Mouse (Mus musculus) hindbrain, embryonic 16.5 days (tissue): ENCODE measurements around the gene Ntf5. TPM values are rescaled to one million over a fixed set of nuclear protein-coding genes. Genes with fewer than 3 reads are reported as not detected.
"Not testable (repeated sequence)": the region's sequence is repeated elsewhere in the genome, so short reads cannot be mapped to it uniquely, and the experiment has no call there.

Source experiments
- ATAC-seq: fragments of 200-750 bp; cut with Nextera tagmentation; 2 replicates; pipeline ENCODE4 v1.8.0; 2017; ENCODE audit warnings: moderate TSS enrichment, moderate library complexity
- H3K27ac ChIP-seq: fragments of 300-500 bp; sonication (generic); 2 replicates; pipeline ENCODE4 v1.5.1; 2014; ENCODE audit warnings: low read depth, mild to moderate bottlenecking, control low read depth, low read length, moderate library complexity
- H3K27me3 ChIP-seq: fragments of 300-500 bp; sonication (generic); replicated peaks from 2 replicates; pipeline ENCODE4 v1.6.1; 2014; ENCODE audit warnings: low read length; ENCODE audit not compliant: control insufficient read depth, insufficient read depth
- H3K36me3 ChIP-seq: fragments of 300-500 bp; sonication (generic); 2 replicates; pipeline ENCODE4 v1.6.1; 2014; ENCODE audit warnings: mild to moderate bottlenecking, low read length, moderate library complexity, mixed read lengths; ENCODE audit not compliant: control insufficient read depth, insufficient read depth
- H3K4me1 ChIP-seq: fragments of 300-500 bp; sonication (generic); 2 replicates; pipeline ENCODE4 v1.6.1; 2014; ENCODE audit warnings: low read depth, low read length; ENCODE audit not compliant: control insufficient read depth, insufficient read depth
- H3K4me2 ChIP-seq: fragments of 300-500 bp; sonication (generic); 2 replicates; pipeline ENCODE4 v1.6.1; 2014; ENCODE audit warnings: mild to moderate bottlenecking, low read length, control low read depth, moderate library complexity
- H3K4me3 ChIP-seq: fragments of 300-500 bp; sonication (generic); 2 replicates; pipeline ENCODE4 v1.5.1; 2014; ENCODE audit warnings: mild to moderate bottlenecking, low read length, control low read depth, moderate library complexity
- H3K9ac ChIP-seq: fragments of 300-500 bp; sonication (generic); 2 replicates; pipeline ENCODE4 v1.6.1; 2014; ENCODE audit warnings: low read depth, mild to moderate bottlenecking, control low read depth, low read length, moderate library complexity
- H3K9me3 ChIP-seq: fragments of 300-500 bp; sonication (generic); 2 replicates; pipeline ENCODE4 v1.6.1; 2014; ENCODE audit warnings: mild to moderate bottlenecking, low read length, moderate library complexity; ENCODE audit not compliant: control insufficient read depth
- WGBS: fragments of 180-500 bp; shearing (Covaris S2); extraction: QIAGEN DNeasy Blood & Tissue Kit; methylation state at CpG from one replicate; pipeline ENCODE4 v1.1.7; 2014; 5-methylcytosine and 5-hydroxymethylcytosine counted together
- microRNA-seq: library from miRNA; unstranded; fragments of <30 nt; microRNA quantifications from one replicate; pipeline ENCODE4, GENCODE M21; 2017
- polyA plus RNA-seq: library from polyadenylated mRNA; unstranded; fragments of >200 nt; fragmentation: Nextera tagmentation; extraction: Ambion mirVana; gene quantifications from 2 replicates; pipeline ENCODE4 v1.2.1, GENCODE M21; 2015

The Ntf5 gene
- polyA plus RNA-seq, 1 experiment from 2014 or later = 0.15 TPM

DNA sequence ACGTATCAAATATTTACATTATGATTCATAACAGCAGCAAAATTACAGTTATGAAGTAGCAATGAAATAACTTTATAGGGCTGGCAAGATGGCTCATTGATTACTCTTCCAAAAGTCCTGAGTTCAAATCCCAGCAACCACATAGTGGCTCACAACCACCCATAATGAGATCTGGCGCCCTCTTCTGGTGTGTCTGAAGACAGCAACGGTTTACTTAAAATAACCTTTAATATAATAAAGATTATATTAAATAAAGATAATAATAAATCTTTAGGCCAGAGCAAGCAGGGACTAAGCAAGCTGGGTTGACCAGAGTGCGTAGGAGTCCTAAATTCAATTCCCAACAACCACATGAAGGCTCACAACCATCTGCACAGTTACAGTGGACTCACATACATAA, 49.4 kb downstream of the Ntf5 start:
- H3K4me3 ChIP-seq, H3K4me2 ChIP-seq, H3K27me3 ChIP-seq, ATAC-seq, H3K9me3 ChIP-seq, H3K27ac ChIP-seq, H3K9ac ChIP-seq, H3K36me3 ChIP-seq: not testable (repeated sequence)
- H3K4me1 ChIP-seq = peaks cover 32% of the 10 kb centered on the region
- 80% methylated on average over 4 of the region's 4 CpGs for WGBS

GRCm38 (mm10) chr7:45463987-45464778, 50.7 kb downstream of the Ntf5 start:
- Histone ChIP-seq H3K27ac (no peak overlapping the region), H3K36me3 (peaks cover 4% of the 10 kb centered on the region), H3K9me3 (no peaks in the 10 kb centered on the region), H3K4me1 (peaks cover 28% of the 10 kb centered on the region), H3K4me2 (no peak overlapping the region), H3K9ac (no peak overlapping the region), H3K27me3 (no peaks in the 10 kb centered on the region), H3K4me3 (no peak overlapping the region)
- no peak for ATAC-seq
- 95% methylated on average over 7 of the region's 7 CpGs for WGBS

GRCm38 (mm10) chr7:45465112-45465511, 51.6 kb downstream of the Ntf5 start:
- H3K36me3 ChIP-seq = peaks cover 4% of the 10 kb centered on the region
- no peaks in the 10 kb centered on the region for H3K9me3 ChIP-seq
- H3K4me2 ChIP-seq = no peak overlapping the region; the same call in 1 of the 2 replicates
- H3K4me3 ChIP-seq = no peak overlapping the region
- H3K4me1 ChIP-seq = peaks cover 27% of the 10 kb centered on the region
- H3K27ac ChIP-seq = no peak overlapping the region
- H3K9ac ChIP-seq = no peak overlapping the region
- H3K27me3 ChIP-seq = no peaks in the 10 kb centered on the region
- WGBS = 93% methylated on average over 12 of the region's 12 CpGs
- no peak for ATAC-seq

- Histone ChIP-seq H3K4me2 (peak overlapping the region; percentile 92), H3K27ac (no peak overlapping the region; the same call in 1 of the 2 replicates), H3K4me3 (peak overlapping the region; percentile 80), H3K4me1 (peaks cover 23% of the 10 kb centered on the region), H3K9me3 (no peaks in the 10 kb centered on the region), H3K27me3 (no peaks in the 10 kb centered on the region), H3K36me3 (peaks cover 4% of the 10 kb centered on the region), H3K9ac (peak overlapping the region; percentile 90)
- 0 out of 2 replicates have a peak, but pooled peaks have one; percentile 5 for ATAC-seq
- 83% methylated on average over 9 of the region's 9 CpGs for WGBS
Measured at GRCm38 (mm10) chr7:45465549-45465948, 52.1 kb downstream of the Ntf5 start.

GRCm38 (mm10) chr7:45466283-45467089, 53.0 kb downstream of the Ntf5 start, which contains the start of gene Bax:
Gene Bax (minus strand): TSS chr7:45466898.
- peaks cover 17% of the 10 kb centered on the region for H3K4me1 ChIP-seq
- H3K27ac ChIP-seq = peak within 1 kb of the TSS; percentile 81
- peak within 1 kb of the TSS; percentile 80 for H3K4me3 ChIP-seq
- no peaks in the 10 kb centered on the region for H3K27me3 ChIP-seq
- peak within 1 kb of the TSS; percentile 92 for H3K4me2 ChIP-seq
- H3K9me3 ChIP-seq = no peaks in the 10 kb centered on the region
- WGBS = under 1% methylated on average over 39 of the region's 58 CpGs
- H3K9ac ChIP-seq = peak within 1 kb of the TSS; percentile 90
- H3K36me3 ChIP-seq = peaks cover 4% of the 10 kb centered on the region
- peak; percentile 66 for ATAC-seq

Small RNA genes within 50 kb of the gene (microRNA-seq; reads per million reads assigned to microRNA genes)
- gene Gm22133 = not detected

Other genes starting within 250 kb of the Ntf5 start
- 1.1 and 1.5 TPM in 2 replicates for gene Slc17a7, start 249.7 kb upstream of the Ntf5 start, polyA plus RNA-seq
- gene Gfy, start 234.1 kb upstream of the Ntf5 start, polyA plus RNA-seq = not detected in 2 replicates
- gene Pth2, start 232.7 kb upstream of the Ntf5 start, polyA plus RNA-seq = 0.75 and 1.4 TPM in 2 replicates
- gene Ccdc155, start 208.8 kb upstream of the Ntf5 start, polyA plus RNA-seq = 0.54 and 0.65 TPM in 2 replicates
- 13.6 and 18.4 TPM in 2 replicates for gene Dkkl1, start 201.5 kb upstream of the Ntf5 start, polyA plus RNA-seq
- gene Tead2, start 197.9 kb upstream of the Ntf5 start, polyA plus RNA-seq = 46.9 and 54.1 TPM in 2 replicates
- 1.3 and 1.4 TPM in 2 replicates for gene Cd37, start 174.6 kb upstream of the Ntf5 start, polyA plus RNA-seq
- gene Slc6a16, start 172.6 kb upstream of the Ntf5 start, polyA plus RNA-seq = 0.89 and 2.0 TPM in 2 replicates
- not detected in 2 replicates for gene Slc6a21, start 136.2 kb upstream of the Ntf5 start, polyA plus RNA-seq
- gene Trpm4, start 79.9 kb upstream of the Ntf5 start, polyA plus RNA-seq = 13.3 and 14.2 TPM in 2 replicates
- gene Hrc, start 78.4 kb upstream of the Ntf5 start, polyA plus RNA-seq = 0.28 and 0.72 TPM in 2 replicates
- gene Ppfia3, start 46.7 kb upstream of the Ntf5 start, polyA plus RNA-seq = 28.5 and 28.6 TPM in 2 replicates
- gene Lin7b, start 43.1 kb upstream of the Ntf5 start, polyA plus RNA-seq = 41.4 and 70.3 TPM in 2 replicates
- gene Snrnp70, start 18.0 kb upstream of the Ntf5 start, polyA plus RNA-seq = 144 and 161 TPM in 2 replicates
- gene Kcna7, start 8.0 kb upstream of the Ntf5 start, polyA plus RNA-seq = 0.06 TPM in 1 of 2 replicates, not detected in the other
- 2.0 and 2.3 TPM in 2 replicates for gene Lhb, start 7.1 kb downstream of the Ntf5 start, polyA plus RNA-seq
- gene Gys1, start 21.1 kb downstream of the Ntf5 start, polyA plus RNA-seq = 25.5 and 28.7 TPM in 2 replicates
- gene Ruvbl2, start 24.4 kb downstream of the Ntf5 start, polyA plus RNA-seq = 94.3 and 108 TPM in 2 replicates
- 5,303 and 5,527 TPM in 2 replicates for gene Ftl1, start 46.2 kb downstream of the Ntf5 start, polyA plus RNA-seq
- gene Bax, start 53.2 kb downstream of the Ntf5 start, polyA plus RNA-seq = 226 and 242 TPM in 2 replicates
- gene Tulp2, start 68.2 kb downstream of the Ntf5 start, polyA plus RNA-seq = 0.20 and 0.30 TPM in 2 replicates
- not detected in 2 replicates for gene Gm45808, start 73.1 kb downstream of the Ntf5 start, polyA plus RNA-seq
- gene Dhdh, start 75.1 kb downstream of the Ntf5 start, polyA plus RNA-seq = 4.0 and 4.3 TPM in 2 replicates
- 141 and 151 TPM in 2 replicates for gene Nucb1, start 96.7 kb downstream of the Ntf5 start, polyA plus RNA-seq
- 17.5 and 18.2 TPM in 2 replicates for gene Ppp1r15a, start 112.6 kb downstream of the Ntf5 start, polyA plus RNA-seq
- gene Plekha4, start 112.6 kb downstream of the Ntf5 start, polyA plus RNA-seq = 2.2 and 3.1 TPM in 2 replicates
- gene Hsd17b14, start 141.2 kb downstream of the Ntf5 start, polyA plus RNA-seq = 0.43 and 0.80 TPM in 2 replicates
- 22.7 and 27.0 TPM in 2 replicates for gene Bcat2, start 156.5 kb downstream of the Ntf5 start, polyA plus RNA-seq
- gene Fgf21, start 201.8 kb downstream of the Ntf5 start, polyA plus RNA-seq = not detected in 2 replicates
- not detected in 2 replicates for gene Fut1, start 203.6 kb downstream of the Ntf5 start, polyA plus RNA-seq
- gene Izumo1, start 208.1 kb downstream of the Ntf5 start, polyA plus RNA-seq = not detected in 2 replicates
- 16.7 and 17.5 TPM in 2 replicates for gene Rasip1, start 213.8 kb downstream of the Ntf5 start, polyA plus RNA-seq
- 2.9 and 5.2 TPM in 2 replicates for gene Mamstr, start 226.3 kb downstream of the Ntf5 start, polyA plus RNA-seq